In genomic region chr9:20822821-20823220, GRCm38 (mm10) we compare ENCODE assay signal across 27 mouse cellular contexts. TPM values are rescaled to one million over a fixed set of nuclear protein-coding genes. Genes with fewer than 3 reads are reported as not detected.
DNase-seq lines count a peak whose midpoint lies in the region; ATAC-seq lines count a peak whose summit lies in the region.
"Had no signal": no experiment of that assay in that cellular context is flagged by ENCODE, and none has a peak within 500 bp of the region (broad histone marks: within the 10 kb centered on the region; RNA-seq: fewer than 3 reads in every experiment).

No protein-coding gene starts in this region.

- intact Hi-C loops in left cerebral cortex, postnatal 14 days (cut with DNase I) = no loop called here
- intact Hi-C loops in left cerebral cortex, postnatal 4 days (cut with DNase I) = no loop called here

- no peak for ATAC-seq in erythroblast, adult 5-6 weeks (replicated peaks; ENCODE audit: low FRiP score, poor library complexity, severe bottlenecking)
- ATAC-seq: activated CD4-positive, CD25-positive, alpha-beta regulatory T cell, adult 4 months; CD4-positive, CD25-positive, alpha-beta regulatory T cell, adult 4 months; forebrain, embryonic 14.5 days; inflammation-experienced regulatory T-cells, adult 6 months; liver, embryonic 12.5 days; liver, postnatal 0 days had no signal

- peak; percentile 17 to 49 for DNase-seq in layer of hippocampus, adult 18-20 months (ENCODE audit: low spot score in 2 of 2)
- DNase-seq in layer of hippocampus, postnatal 10 days (ENCODE audit: low spot score in 2 of 2) = no peak
- DNase-seq in left cerebral cortex, postnatal 14 days (ENCODE audit: low spot score in 2 of 2) = peak; percentile 16 to 35
- DNase-seq in left cerebral cortex, postnatal 4 days = no peak
- DNase-seq in 3T3-L1 (ENCODE audit: low read depth, low spot score) = peak; percentile 55
- peak; percentile 76 for DNase-seq in brain, adult 2 months (ENCODE audit: low read depth, low spot score)
- DNase-seq in cerebellum, postnatal 25 days = no peak
- DNase-seq: adrenal gland, adult 2 months; adrenal gland, postnatal 36 days; cerebellum, adult 8-10 months; cerebellum, postnatal 36 days; gastrocnemius, postnatal 10 days; heart, postnatal 10 days; kidney, adult 8-10 months; kidney, postnatal 4 days; liver, postnatal 0 days; lung, postnatal 4 days; thymus, postnatal 4 days had no signal

RNA-seq across cellular contexts. Expression of gene Rdh8, which starts 4.5 kb away (rescaled TPM):
- not detected for total RNA-seq in layer of hippocampus, adult 18-20 months (2021)
- not detected for total RNA-seq in layer of hippocampus, postnatal 10 days (2021)
- not detected for total RNA-seq in left cerebral cortex, postnatal 14 days (2021)
- not detected for total RNA-seq in left cerebral cortex, postnatal 4 days (2021)
- total RNA-seq in erythroblast, adult 5-6 weeks (2015; ENCODE audit: low replicate concordance) = not detected in 2 replicates
- total RNA-seq in erythroblast, adult 5-6 weeks (2017; ENCODE audit: low replicate concordance) = not detected in 2 replicates
- total RNA-seq: adrenal gland, adult 2 months; adrenal gland, postnatal 36 days; gastrocnemius, postnatal 10 days; heart, adult 8-10 months; heart, postnatal 10 days; hematopoietic stem cell, adult 5-6 weeks; midbrain, postnatal 0 days had no signal

RNA-seq across cellular contexts. Expression of gene Col5a3, which starts 8.0 kb away (rescaled TPM):
- 1 to 10 TPM; 1.7 to 2.0 TPM for total RNA-seq in layer of hippocampus, adult 18-20 months (2021)
- total RNA-seq in layer of hippocampus, postnatal 10 days (2021) = 1 to 10 TPM; 1.8 to 2.3 TPM
- 1 to 10 TPM; 1.8 to 1.9 TPM for total RNA-seq in left cerebral cortex, postnatal 14 days (2021)
- total RNA-seq in left cerebral cortex, postnatal 4 days (2021) = 1 to 10 TPM in 1 of 2 experiments, under 1 TPM in 1; 0.90 to 1.2 TPM
- not detected in 2 replicates for total RNA-seq in erythroblast, adult 5-6 weeks (2015; ENCODE audit: low replicate concordance)
- total RNA-seq in erythroblast, adult 5-6 weeks (2017; ENCODE audit: low replicate concordance) = 0.26 TPM in 1 of 2 replicates, not detected in the other
- total RNA-seq: hematopoietic stem cell, adult 5-6 weeks had no signal

RNA-seq across cellular contexts. Expression of gene A230050P20Rik, which starts 45.6 kb away (rescaled TPM):
- total RNA-seq in layer of hippocampus, adult 18-20 months (2021) = 10 to 100 TPM; 66.8 to 70.4 TPM
- total RNA-seq in layer of hippocampus, postnatal 10 days (2021) = 10 to 100 TPM; 48.2 to 55.5 TPM
- total RNA-seq in left cerebral cortex, postnatal 14 days (2021) = 10 to 100 TPM; 54.4 to 57.9 TPM
- total RNA-seq in left cerebral cortex, postnatal 4 days (2021) = 10 to 100 TPM; 33.3 to 42.2 TPM
- 1.3 and 1.5 TPM in 2 replicates for total RNA-seq in erythroblast, adult 5-6 weeks (2015; ENCODE audit: low replicate concordance)
- 1.4 and 4.9 TPM in 2 replicates for total RNA-seq in erythroblast, adult 5-6 weeks (2017; ENCODE audit: low replicate concordance)

RNA-seq across cellular contexts. Expression of gene Angptl6, which starts 56.7 kb away (rescaled TPM):
- total RNA-seq in layer of hippocampus, adult 18-20 months (2021) = 10 to 100 TPM in 1 of 2 experiments, 1 to 10 TPM in 1; 9.9 to 10.6 TPM
- 10 to 100 TPM; 10.4 to 12.8 TPM for total RNA-seq in layer of hippocampus, postnatal 10 days (2021)
- 10 to 100 TPM; 10.3 to 11.1 TPM for total RNA-seq in left cerebral cortex, postnatal 14 days (2021)
- total RNA-seq in left cerebral cortex, postnatal 4 days (2021) = 10 to 100 TPM in 1 of 2 experiments, 1 to 10 TPM in 1; 9.9 to 10.9 TPM
- total RNA-seq in erythroblast, adult 5-6 weeks (2015; ENCODE audit: low replicate concordance) = not detected in 2 replicates
- not detected in 2 replicates for total RNA-seq in erythroblast, adult 5-6 weeks (2017; ENCODE audit: low replicate concordance)

Comparison
In these comparisons a context has a peak if more than half of its experiments do, and no peak if none do; other contexts are left out.
1. DNase-seq: peak in layer of hippocampus, adult 18-20 months (2 of 2), left cerebral cortex, postnatal 14 days (2 of 2), 3T3-L1 (single experiment) and brain, adult 2 months (single experiment); none in layer of hippocampus, postnatal 10 days (0 of 2), left cerebral cortex, postnatal 4 days (single experiment) and cerebellum, postnatal 25 days (0 of 2).
2. RNA of gene A230050P20Rik, which starts 45.6 kb away (total RNA-seq): 66.8 to 70.4 TPM in layer of hippocampus, adult 18-20 months, 54.4 to 57.9 TPM in left cerebral cortex, postnatal 14 days, 48.2 to 55.5 TPM in layer of hippocampus, postnatal 10 days and 33.3 to 42.2 TPM in left cerebral cortex, postnatal 4 days; 1.3 to 4.9 TPM in erythroblast, adult 5-6 weeks; every median in the first group is over 4 times any median in the second.